Mouse (Mus musculus): ENCODE data around the gene Hoxc6.

DNA sequence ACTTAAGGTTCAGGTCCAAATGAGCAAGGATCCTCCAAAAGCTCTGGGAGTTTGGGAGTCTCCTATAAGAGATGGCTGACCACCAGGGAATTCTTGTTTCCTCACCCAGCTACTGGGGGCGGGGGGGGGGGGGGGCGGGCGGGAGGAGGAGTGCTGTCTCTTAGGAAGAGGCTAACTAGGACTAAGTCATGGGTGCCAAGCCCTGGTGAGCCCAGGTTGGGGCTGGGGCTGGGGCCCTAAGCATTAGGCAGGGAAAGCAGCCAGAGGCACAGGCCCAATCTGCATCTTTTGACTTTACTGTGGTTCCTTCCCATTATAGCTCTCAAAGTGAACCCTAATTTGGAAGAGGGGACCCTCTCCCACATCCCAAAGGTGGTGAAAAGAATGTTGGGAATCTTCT, 34.1 kb downstream of the Hoxc6 start:
- TF ChIP-seq CTCF (IDR thresholded peaks at IDR 0.05; ENCODE audit: low read depth, low read length) (no peak), GATA1 (IDR thresholded peaks at IDR 0.05; ENCODE audit: borderline replicate concordance, low read length) (no peak), POLR2AphosphoS5 (IDR thresholded peaks at IDR 0.05; ENCODE audit: insufficient replicate concordance, low read depth, low read length) (no peak), TAL1 (conservative IDR thresholded peaks at IDR 0.05; ENCODE audit: low read depth, low read length) (no peak)
